Mouse (Mus musculus) cerebellum, adult (tissue): ENCODE data around the gene Ddx4.

Experiments used
- ATAC-seq: cut with Nextera tagmentation; 2 replicates; pipeline ENCODE4 v1.9.2; 2017; ENCODE audit warnings: mild to moderate bottlenecking, moderate library complexity, mixed read lengths; ENCODE audit not compliant: insufficient number of reproducible peaks, low FRiP score, low TSS enrichment

Gene Ddx4

GRCm38 (mm10) chr13:112570768-112571167, 81.5 kb downstream of the Ddx4 start:
- ATAC-seq: no peak

DNA sequence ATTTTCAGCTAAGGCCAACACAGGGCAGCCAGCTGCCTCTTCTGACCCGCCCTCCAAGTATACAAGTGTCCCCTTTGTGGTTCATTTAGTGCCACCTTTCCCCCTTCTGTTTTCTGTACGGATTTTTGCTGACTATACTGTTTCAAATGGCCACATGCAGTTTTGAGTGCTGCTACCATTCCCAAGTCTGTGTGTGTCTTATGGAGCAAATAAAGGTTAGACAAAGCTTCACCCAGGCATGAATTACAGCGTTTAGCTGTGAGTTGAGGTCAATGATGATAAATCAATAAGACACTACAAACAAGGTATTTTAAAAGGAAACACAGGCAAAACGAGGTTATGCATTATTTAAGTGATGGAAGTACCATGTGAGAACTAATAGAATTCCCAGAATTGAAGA, 82.7 kb downstream of the Ddx4 start:
- no peak for ATAC-seq

- ATAC-seq: no peak
These were observed 91.6 kb downstream of the Ddx4 start for GRCm38 (mm10) chr13:112560554-112561138.

GRCm38 (mm10) chr13:112556501-112556900, 95.8 kb downstream of the Ddx4 start:
- no peak for ATAC-seq

DNA sequence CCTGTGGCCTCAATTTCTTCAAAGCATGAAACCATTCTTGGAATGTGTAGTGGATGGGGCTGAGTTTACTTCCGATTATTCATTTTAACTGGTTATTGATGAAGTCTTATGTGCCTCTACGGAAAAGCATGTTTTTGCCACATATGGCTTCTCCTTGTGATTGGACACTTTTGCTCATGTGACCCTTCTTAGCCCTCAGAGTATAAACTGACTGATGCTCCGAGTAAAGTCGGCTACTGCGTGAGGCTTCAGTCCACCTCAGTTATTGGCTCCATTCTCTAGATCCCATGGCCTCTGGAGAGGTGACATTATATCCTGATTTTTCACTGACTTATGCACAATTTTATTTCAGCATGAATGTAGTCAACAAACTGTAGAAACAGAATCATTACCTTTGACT, 99.0 kb downstream of the Ddx4 start:
- no peak for ATAC-seq

DNA sequence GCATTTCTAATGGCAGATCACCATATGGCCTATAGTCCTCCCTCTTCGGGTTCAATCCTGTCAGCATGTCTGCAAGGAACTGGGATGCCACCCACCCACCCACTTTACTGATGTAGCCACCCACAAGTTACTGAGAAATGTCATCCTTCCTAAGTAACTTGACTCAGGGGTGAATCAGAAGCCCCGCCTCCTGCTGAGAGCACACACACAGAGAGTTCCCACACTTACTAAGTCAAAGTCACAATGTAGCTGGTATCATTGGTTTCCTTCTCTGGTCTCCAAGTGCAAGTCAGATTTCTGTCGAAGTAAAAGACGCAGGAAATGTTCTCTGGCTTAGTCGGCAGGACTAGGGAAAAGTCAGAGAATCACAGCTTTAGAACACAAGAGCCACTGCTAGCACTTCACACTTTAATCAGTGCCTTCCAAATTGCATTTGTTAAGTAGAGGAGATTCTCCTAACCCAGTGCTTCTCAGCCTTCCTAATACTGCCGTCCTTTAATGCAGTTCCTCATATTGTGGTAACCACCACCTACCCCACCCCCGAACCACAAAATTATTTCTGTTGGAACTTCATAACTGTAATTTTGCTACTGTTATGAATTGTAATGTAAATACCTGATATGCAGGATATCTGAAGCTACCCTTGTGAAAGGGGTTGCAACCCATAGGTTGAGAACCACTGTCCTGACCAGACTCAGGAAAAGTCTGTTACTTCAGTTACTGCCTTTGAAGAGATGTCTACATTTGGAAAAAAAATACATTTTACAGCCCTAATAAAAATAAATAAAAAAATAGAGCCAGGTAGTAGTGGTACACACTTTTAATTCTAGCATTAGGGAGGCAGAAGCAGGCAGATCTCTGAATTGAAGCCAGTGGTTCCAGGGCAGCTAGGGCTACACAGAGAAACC, 100.4 kb downstream of the Ddx4 start:
- ATAC-seq: no peak
